Mouse (Mus musculus): ENCODE measurements around the gene Pigr.

Gene Pigr

GRCm38 (mm10) chr1:130877889-130878614 is 51.6 kb downstream of the Pigr start:
- peak; percentile 21 to 45 for DNase-seq

GRCm38 (mm10) chr1:130879927-130880326 is 53.4 kb downstream of the Pigr start:
- DNase-seq: no peak

- DNase-seq: no peak
Observed at GRCm38 (mm10) chr1:130883146-130883545, 56.7 kb downstream of the Pigr start.

GRCm38 (mm10) chr1:130887354-130887753 is 60.9 kb downstream of the Pigr start, which contains the start of gene Il24:
Gene Il24 (minus strand): TSS chr1:130887454.
- no peak for DNase-seq

- DNase-seq: no peak
Observed at GRCm38 (mm10) chr1:130892446-130892845, 66.0 kb downstream of the Pigr start.

- no peak for DNase-seq
Observed at GRCm38 (mm10) chr1:130893329-130894040, 67.0 kb downstream of the Pigr start.

GRCm38 (mm10) chr1:130894468-130894867 is 68.0 kb downstream of the Pigr start:
- DNase-seq: no peak
